Mouse (Mus musculus) CH12.LX (cell line): ENCODE measurements at regions not wholly inside any gene's neighbourhood (a gene's known extent, or its start where the extent isn't known, plus 50 kb on each side); places are given as distances from the start of the nearest gene placed in this dataset.

Source experiments
- DNase-seq: peaks from one replicate; pipeline ENCODE4 v3.0.0-alpha.2; 2013; ENCODE audit errors: extremely low read depth
- H3K27ac ChIP-seq: 2 replicates; pipeline ENCODE4 v1.5.1; 2012; ENCODE audit warnings: low read depth, mild to moderate bottlenecking, control low read depth, moderate library complexity; ENCODE audit not compliant: insufficient read depth
- H3K27me3 ChIP-seq: replicated peaks from 2 replicates; pipeline ENCODE3; 2012; ENCODE audit warnings: inconsistent platforms
- H3K36me3 ChIP-seq, 2 experiments: replicated peaks in 1 of 2; 2 replicates each; pipeline versions ENCODE3 to v1.6.1; 2012; ENCODE audit warnings: inconsistent platforms in 1 of 2, low read length in 1 of 2, mild to moderate bottlenecking in 1 of 2, mixed read lengths in 1 of 2, moderate library complexity in 1 of 2; ENCODE audit not compliant: control insufficient read depth in 1 of 2, insufficient read depth in 1 of 2
- H3K4me1 ChIP-seq, 2 experiments: 2 replicates each; pipeline ENCODE4 v1.6.1; 2012; ENCODE audit warnings: inconsistent platforms in 1 of 2, moderate library complexity in 1 of 2; ENCODE audit not compliant: insufficient read depth in 2 of 2, control insufficient read depth in 1 of 2
- H3K4me2 ChIP-seq: 2 replicates; pipeline ENCODE4 v1.6.1; 2012; ENCODE audit warnings: low read depth, mild to moderate bottlenecking, control low read depth; ENCODE audit not compliant: poor library complexity, insufficient read depth, severe bottlenecking
- H3K4me3 ChIP-seq, 3 experiments: fragments of 150-350 bp in 1 of 3; sonication (generic) in 1 of 3; replicated peaks in 1 of 3; 2 replicates each; pipeline versions ENCODE3 to v1.5.1; 2011 to 2012; ENCODE audit warnings: low read depth in 2 of 3, low read length in 2 of 3, mild to moderate bottlenecking in 2 of 3, moderate library complexity in 2 of 3, control low read depth in 1 of 3, improper control_type of control experiment in 1 of 3, inconsistent platforms in 1 of 3, mixed read lengths in 1 of 3; ENCODE audit not compliant: poor library complexity in 1 of 3
- H3K79me2 ChIP-seq: replicated peaks from 2 replicates; pipeline ENCODE4 v1.6.1; 2012; ENCODE audit warnings: mild to moderate bottlenecking, moderate library complexity; ENCODE audit not compliant: control insufficient read depth, poor library complexity, insufficient read depth, severe bottlenecking; ENCODE audit errors: extremely low read depth
- H3K9ac ChIP-seq: 2 replicates; pipeline ENCODE4 v1.6.1; 2012; ENCODE audit warnings: low read depth, mild to moderate bottlenecking, control low read depth, moderate library complexity; ENCODE audit not compliant: insufficient read depth
- H3K9me3 ChIP-seq: replicated peaks from 2 replicates; pipeline ENCODE3; 2012; ENCODE audit warnings: low read length, inconsistent platforms, mixed read lengths
- BHLHE40 ChIP-seq: IDR thresholded peaks from 2 replicates; pipeline ENCODE4 v1.6.1; 2011; ENCODE audit warnings: mild to moderate bottlenecking, low read depth, low read length, improper control_type of control experiment
- CHD1 ChIP-seq: IDR thresholded peaks from 2 replicates; pipeline ENCODE4 v1.6.1; 2012; ENCODE audit warnings: low read depth, low read length, improper control_type of control experiment, inconsistent platforms
- CHD2 ChIP-seq: IDR thresholded peaks from 2 replicates; pipeline ENCODE4 v1.6.1; 2011; ENCODE audit warnings: low read length, improper control_type of control experiment
- CTCF ChIP-seq, 2 experiments: IDR thresholded peaks in 1 of 2; conservative IDR thresholded peaks in 1 of 2; 2 replicates each; pipeline ENCODE4 v1.5.1; 2011 to 2012; ENCODE audit warnings: low read depth in 2 of 2, low read length in 2 of 2, improper control_type of control experiment in 1 of 2, inconsistent platforms in 1 of 2, mild to moderate bottlenecking in 1 of 2, moderate library complexity in 1 of 2
- E2F4 ChIP-seq: IDR thresholded peaks from 2 replicates; pipeline ENCODE4 v1.6.1; 2011; ENCODE audit warnings: low read depth, low read length, improper control_type of control experiment; ENCODE audit not compliant: insufficient replicate concordance
- ETS1 ChIP-seq: conservative IDR thresholded peaks from 2 replicates; pipeline ENCODE4 v1.6.1; 2012; ENCODE audit warnings: low read depth, mild to moderate bottlenecking, inconsistent platforms, low read length, improper control_type of control experiment, moderate library complexity
- HCFC1 ChIP-seq: IDR thresholded peaks from 2 replicates; pipeline ENCODE4 v1.6.1; 2012; ENCODE audit warnings: low read depth, mild to moderate bottlenecking, inconsistent platforms, low read length, improper control_type of control experiment
- JUN ChIP-seq: IDR thresholded peaks from 2 replicates; pipeline ENCODE4 v1.6.1; 2011; ENCODE audit warnings: low read depth, mild to moderate bottlenecking, low read length, improper control_type of control experiment, moderate library complexity; ENCODE audit not compliant: insufficient read depth
- JUND ChIP-seq: conservative IDR thresholded peaks from 2 replicates; pipeline ENCODE4 v1.6.1; 2011; ENCODE audit warnings: low read depth, low read length, improper control_type of control experiment
- KAT2A ChIP-seq: IDR thresholded peaks from 2 replicates; pipeline ENCODE4 v1.6.1; 2012; ENCODE audit warnings: low read length, improper control_type of control experiment, inconsistent platforms; ENCODE audit not compliant: insufficient replicate concordance
- MAFK ChIP-seq: IDR thresholded peaks from 2 replicates; pipeline ENCODE4 v1.6.1; 2011; ENCODE audit warnings: low read length, improper control_type of control experiment; ENCODE audit not compliant: insufficient replicate concordance
- MAX ChIP-seq: IDR thresholded peaks from 2 replicates; pipeline ENCODE4 v1.6.1; 2011; ENCODE audit warnings: low read length, improper control_type of control experiment
- MAZ ChIP-seq: IDR thresholded peaks from 2 replicates; pipeline ENCODE4 v1.6.1; 2012; ENCODE audit warnings: low read depth, mild to moderate bottlenecking, inconsistent platforms, low read length, improper control_type of control experiment, moderate library complexity
- MEF2A ChIP-seq: IDR thresholded peaks from 2 replicates; pipeline ENCODE4 v1.6.1; 2014; ENCODE audit warnings: low read depth, mild to moderate bottlenecking, inconsistent platforms, low read length, improper control_type of control experiment, borderline replicate concordance
- MXI1 ChIP-seq: IDR thresholded peaks from 2 replicates; pipeline ENCODE4 v1.6.1; 2011; ENCODE audit warnings: mild to moderate bottlenecking, low read depth, low read length, improper control_type of control experiment
- MYC ChIP-seq: IDR thresholded peaks from 2 replicates; pipeline ENCODE4 v1.6.1; 2011; ENCODE audit warnings: low read depth, mild to moderate bottlenecking, improper control_type of control experiment, low read length
- NELFE ChIP-seq: IDR thresholded peaks from 2 replicates; pipeline ENCODE4 v1.6.1; 2011; ENCODE audit warnings: low read depth, low read length, improper control_type of control experiment
- NRF1 ChIP-seq: IDR thresholded peaks from 2 replicates; pipeline ENCODE4 v1.6.1; 2014; ENCODE audit warnings: low read depth, mild to moderate bottlenecking, inconsistent platforms, low read length, improper control_type of control experiment, moderate library complexity
- POLR2AphosphoS2 ChIP-seq: IDR thresholded peaks from 2 replicates; pipeline ENCODE4 v1.6.1; 2011; ENCODE audit warnings: low read depth, low read length, improper control_type of control experiment
- RAD21 ChIP-seq: IDR thresholded peaks from 2 replicates; pipeline ENCODE4 v1.6.1; 2011; ENCODE audit warnings: low read depth, mild to moderate bottlenecking, low read length, improper control_type of control experiment, moderate library complexity
- RCOR1 ChIP-seq: conservative IDR thresholded peaks from 2 replicates; pipeline ENCODE4 v1.6.1; 2012; ENCODE audit warnings: low read depth, mild to moderate bottlenecking, inconsistent platforms, low read length, improper control_type of control experiment
- SMC3 ChIP-seq: IDR thresholded peaks from 2 replicates; pipeline ENCODE4 v1.6.1; 2011; ENCODE audit warnings: low read depth, low read length, improper control_type of control experiment
- UBTF ChIP-seq: IDR thresholded peaks from 2 replicates; pipeline ENCODE4 v1.6.1; 2012; ENCODE audit warnings: low read depth, mild to moderate bottlenecking, inconsistent platforms, low read length, improper control_type of control experiment, moderate library complexity
- USF1 ChIP-seq: IDR thresholded peaks from 2 replicates; pipeline ENCODE4 v1.6.1; 2014; ENCODE audit warnings: low read depth, mild to moderate bottlenecking, inconsistent platforms, low read length, improper control_type of control experiment
- ZKSCAN1 ChIP-seq: IDR thresholded peaks from 2 replicates; pipeline ENCODE4 v1.6.1; 2012; ENCODE audit warnings: low read depth, inconsistent platforms, low read length, improper control_type of control experiment, borderline replicate concordance
- ZMIZ1 ChIP-seq: IDR thresholded peaks from 2 replicates; pipeline ENCODE4 v1.6.1; 2012; ENCODE audit warnings: low read depth, mild to moderate bottlenecking, inconsistent platforms, low read length, improper control_type of control experiment
- dilution Hi-C: fragments of 300-500 bp; cut with MboI; formaldehyde crosslinking; loops from 2 replicates; pipeline ENCODE4 v1.14.3; 2020; ENCODE audit warnings: low sequenced_read_pairs; ENCODE audit not compliant: extremely low pct_unique_long_range_greater_than_20kb, extremely low pct_ligation_motif_present
- in situ Hi-C: fragments of 300-500 bp; cut with MboI; formaldehyde crosslinking; loops from 3 replicates; pipeline ENCODE4 v1.14.3; 2019; ENCODE audit warnings: low sequenced_read_pairs, low pct_ligation_motif_present, low pct_unique_long_range_greater_than_20kb, mixed read lengths

DNA sequence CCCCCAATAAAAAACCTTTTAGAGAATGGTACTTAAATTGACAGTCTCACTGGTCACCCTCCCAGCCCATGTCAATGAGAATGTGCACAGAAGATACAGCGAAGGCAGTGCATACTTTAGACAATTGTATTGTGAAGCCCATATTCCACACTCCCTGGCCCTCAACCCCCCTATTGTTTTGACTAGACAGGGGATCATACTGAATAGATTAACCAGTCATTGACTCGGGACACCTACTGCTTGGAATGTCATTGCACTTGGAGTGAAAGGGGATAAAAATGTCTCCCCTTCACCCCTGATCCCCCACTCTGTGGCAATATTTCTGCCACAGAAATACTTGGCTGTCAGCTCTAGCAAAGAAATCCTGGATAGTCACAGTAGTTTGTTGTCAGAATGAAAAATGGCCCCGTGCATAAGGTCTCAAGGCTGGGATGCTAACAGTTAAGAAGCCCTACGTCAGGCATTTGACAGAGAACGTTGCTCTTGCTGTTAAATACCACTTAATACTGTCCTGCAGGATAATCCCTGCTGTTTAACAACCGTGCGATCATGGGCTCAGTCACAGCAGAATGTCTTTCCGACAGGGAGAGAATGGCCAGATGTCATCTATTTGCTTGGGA, 644.5 kb upstream of the Sox9 start:
- Histone ChIP-seq H3K9me3 (peaks cover 63% of the 10 kb centered on the region), H3K27me3 (no peaks in the 10 kb centered on the region), H3K36me3 (no peaks in the 10 kb centered on the region), H3K4me2 (no peak overlapping the region), H3K9ac (no peak overlapping the region), H3K4me3 (no peak overlapping the region), H3K79me2 (no peaks in the 10 kb centered on the region), H3K4me1 (no peaks in the 10 kb centered on the region), H3K27ac (no peak overlapping the region)
- no peak for DNase-seq
- dilution Hi-C loops = no loop called here
- TF ChIP-seq MEF2A = no peak
- TF ChIP-seq ZKSCAN1 = no peak
- TF ChIP-seq BHLHE40 = no peak
- TF ChIP-seq KAT2A = no peak
- no peak for TF ChIP-seq USF1
- TF ChIP-seq MYC = no peak
- TF ChIP-seq HCFC1 = no peak
- TF ChIP-seq ZMIZ1 = no peak
- TF ChIP-seq CTCF (conservative IDR thresholded peaks at IDR 0.05 in 1 of 2, IDR thresholded peaks at IDR 0.05 in 1 of 2; ENCODE audit: low read depth in 2 of 2, low read length in 2 of 2) = no peak
- TF ChIP-seq NELFE = no peak
- TF ChIP-seq CHD1 = no peak
- no peak for TF ChIP-seq MAX
- TF ChIP-seq UBTF = no peak
- in situ Hi-C loops = no loop called here

DNA sequence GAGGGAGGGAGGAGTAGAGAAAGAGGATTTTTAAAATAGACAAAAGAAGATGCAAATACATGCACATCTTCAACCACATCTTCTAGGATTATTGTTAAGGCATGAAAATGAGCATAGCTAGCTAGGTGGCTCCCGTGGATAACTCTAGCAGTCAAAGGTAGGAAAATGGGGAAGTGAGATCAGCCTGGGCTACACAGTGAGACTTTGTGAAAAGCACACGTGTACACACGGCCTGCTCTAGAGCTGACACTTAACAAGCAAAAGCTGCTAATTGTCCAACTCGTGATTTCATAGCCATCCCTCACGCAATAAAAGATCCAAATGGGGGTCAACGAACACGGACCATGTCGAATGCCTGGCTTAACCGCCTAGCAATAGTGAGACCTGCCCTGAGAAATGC, 642.0 kb upstream of the Sox9 start:
- in situ Hi-C loops = no loop called here

More for the DNA sequence above, 642.0 kb upstream of the Sox9 start:
- Histone ChIP-seq H3K27ac (no peak overlapping the region), H3K4me1 (no peaks in the 10 kb centered on the region), H3K4me2 (no peak overlapping the region), H3K36me3 (no peaks in the 10 kb centered on the region), H3K9ac (no peak overlapping the region), H3K4me3 (no peak overlapping the region), H3K27me3 (no peaks in the 10 kb centered on the region), H3K9me3 (peaks cover 65% of the 10 kb centered on the region), H3K79me2 (no peaks in the 10 kb centered on the region)
- no peak for DNase-seq
- dilution Hi-C loops = no loop called here
- TF ChIP-seq JUN (no peak), E2F4 (no peak), MAFK (no peak), MAZ (no peak), ETS1 (no peak), CHD1 (no peak), MXI1 (no peak), JUND (no peak), USF1 (no peak), NRF1 (no peak), RAD21 (no peak), RCOR1 (no peak), KAT2A (no peak), POLR2AphosphoS2 (no peak), CHD2 (no peak), SMC3 (no peak)
